Mouse (Mus musculus) embryo, embryonic 10.5 days (tissue): Measurements from ENCODE around the gene Phospho1.
"Not testable (repeated sequence)": the region's sequence is repeated elsewhere in the genome, so short reads cannot be mapped to it uniquely, and the experiment has no call there.

ENCODE experiments used
- DNase-seq: peaks from one replicate; pipeline ENCODE4 v3.0.0-alpha.2; 2015; ENCODE audit warnings: low spot score

The Phospho1 gene

DNA sequence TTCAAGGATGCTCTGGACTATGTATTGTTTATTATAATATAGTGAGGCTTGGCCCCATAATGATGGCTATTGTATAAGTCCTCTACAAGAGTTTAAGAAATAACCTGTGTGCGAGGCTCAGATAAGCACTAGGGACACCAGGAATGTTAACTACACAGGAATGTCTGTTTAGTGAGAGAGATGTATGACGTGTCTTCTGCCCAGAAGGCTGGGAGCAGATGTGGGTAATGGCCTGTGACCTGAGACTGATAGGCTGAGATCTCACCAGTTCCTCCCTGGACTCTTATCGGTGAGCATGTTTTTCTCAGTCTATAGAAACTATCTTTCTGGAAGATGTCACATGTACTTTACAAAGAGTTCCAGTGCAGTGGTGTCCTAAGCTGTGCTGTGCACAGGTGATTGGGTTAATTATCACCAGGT is 35.8 kb downstream of the Phospho1 start:
- DNase-seq = peak; percentile 56

DNA sequence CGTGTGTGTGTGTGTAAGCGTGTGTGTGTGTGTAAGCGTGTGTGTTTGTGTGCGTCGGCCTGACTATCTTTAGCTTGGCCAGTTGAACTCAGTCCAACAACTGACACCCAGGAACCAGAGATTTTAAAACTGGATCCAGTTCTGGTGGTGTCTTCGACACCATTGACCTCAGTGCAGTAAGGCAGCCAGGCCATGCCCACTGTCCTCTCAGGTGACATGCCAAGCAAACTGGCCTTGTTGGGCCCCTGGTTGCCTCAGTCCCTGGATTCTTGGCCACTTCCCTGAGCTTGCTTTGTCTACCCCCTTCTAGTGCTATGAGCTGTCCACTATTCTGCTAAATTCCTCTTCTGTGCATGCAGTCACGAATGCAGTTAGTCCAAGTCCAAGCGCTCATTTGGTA is 37.1 kb downstream of the Phospho1 start:
- DNase-seq = no peak

DNA sequence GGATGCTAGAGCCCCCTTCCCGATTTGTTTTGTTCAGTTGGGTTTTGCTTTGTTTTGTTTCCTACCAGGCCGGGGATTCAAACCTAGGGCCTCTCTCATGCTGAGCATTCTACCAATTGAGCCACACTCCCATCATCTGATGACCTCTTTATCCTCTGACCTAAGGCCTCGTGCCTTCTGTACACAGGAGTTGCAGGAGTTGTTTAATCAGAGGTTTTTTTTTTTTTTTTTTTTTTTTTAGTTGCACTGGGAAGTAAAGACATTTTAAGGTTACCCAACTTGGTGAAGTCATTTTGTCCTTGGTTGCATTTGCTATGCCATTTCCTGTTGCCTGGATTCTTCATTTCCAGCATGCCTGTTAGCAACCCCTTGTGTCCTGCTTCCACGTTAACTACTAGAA is 45.1 kb downstream of the Phospho1 start:
- no peak for DNase-seq

DNA sequence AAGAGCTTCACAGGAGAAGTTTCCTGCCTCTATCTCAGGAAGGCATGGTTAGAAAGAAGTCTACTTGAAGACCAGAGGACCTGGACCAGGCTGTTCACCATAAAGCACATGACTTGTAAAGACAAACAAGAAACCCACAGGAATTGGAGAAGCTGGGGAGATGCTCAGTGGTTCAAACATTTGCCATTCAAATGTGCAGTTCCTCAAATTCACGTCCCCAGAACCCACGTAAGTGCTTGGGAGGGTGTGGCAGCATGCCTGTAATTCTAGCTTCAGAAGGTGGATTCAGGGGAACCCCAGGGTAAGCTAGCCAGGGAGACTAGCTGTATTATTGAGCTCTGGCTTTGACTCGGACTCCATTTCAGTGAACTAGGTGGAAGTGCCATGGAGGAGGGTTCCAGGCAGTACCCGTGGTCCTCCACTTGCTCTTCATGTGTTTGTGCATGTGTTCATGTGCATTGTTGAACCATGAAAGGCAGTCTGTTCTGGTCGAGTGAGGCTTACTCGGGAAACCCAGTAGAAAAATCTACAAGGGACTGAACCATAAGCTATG is 45.7 kb downstream of the Phospho1 start:
- DNase-seq = no peak

DNA sequence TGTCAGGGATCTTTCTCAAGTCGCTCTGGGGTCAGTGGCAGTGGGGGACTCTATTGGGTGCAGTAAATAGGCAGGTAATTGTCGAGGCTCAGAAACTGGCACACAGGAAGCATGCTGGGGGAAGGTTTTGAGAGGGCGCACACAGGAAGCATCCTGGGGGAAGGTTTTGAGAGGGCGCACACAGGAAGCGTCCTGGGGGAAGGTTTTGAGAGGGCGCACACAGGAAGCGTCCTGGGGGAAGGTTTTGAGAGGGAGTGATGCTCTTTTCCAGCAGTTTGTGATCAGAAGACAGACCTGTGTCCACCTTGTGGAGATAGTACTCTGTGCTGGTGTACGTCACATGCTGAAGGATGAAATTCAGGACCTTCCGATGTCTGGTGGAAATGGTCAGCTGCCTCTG is 51.5 kb downstream of the Phospho1 start:
- DNase-seq = peak; percentile 5

DNA sequence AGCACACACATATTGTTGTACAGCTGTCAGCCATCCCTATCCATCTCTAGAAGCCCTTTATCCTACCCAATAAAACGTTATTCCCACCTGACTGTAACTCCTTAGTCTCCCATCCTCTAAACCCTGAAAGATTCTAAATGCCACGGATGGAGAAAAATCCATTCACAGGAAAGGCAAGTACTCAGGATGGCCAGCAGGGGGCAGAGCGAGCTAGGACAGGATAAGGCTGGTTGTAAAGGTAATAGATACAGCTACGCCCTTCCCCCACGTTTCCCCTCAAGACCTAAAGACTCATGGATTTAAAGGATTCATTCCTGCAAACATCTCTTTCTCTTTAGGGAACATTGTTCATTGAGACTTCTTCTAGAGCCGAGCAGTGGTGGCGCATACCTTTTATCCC is 52.0 kb downstream of the Phospho1 start:
- DNase-seq = peak; percentile 82

DNA sequence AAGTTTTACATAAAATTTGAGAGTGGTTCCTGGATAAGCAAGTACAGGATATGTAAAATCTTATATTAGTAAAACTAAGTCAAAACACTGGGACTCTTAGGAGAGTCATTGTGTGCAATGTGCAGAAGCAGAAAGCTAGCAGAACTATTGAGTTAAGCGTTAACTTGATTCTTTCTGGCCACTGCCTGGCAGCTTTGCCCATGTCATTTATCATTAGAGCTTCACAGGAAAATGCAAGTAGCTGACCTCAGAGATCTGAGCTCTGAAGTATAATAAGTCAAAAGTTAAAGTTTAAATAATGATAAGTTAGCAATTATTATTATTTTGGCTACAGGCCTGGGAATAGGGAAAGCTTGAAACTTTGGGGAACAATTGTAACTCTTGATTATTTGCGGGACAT is 55.6 kb downstream of the Phospho1 start:
- DNase-seq = not testable (repeated sequence)
